In the genomic region with DNA sequence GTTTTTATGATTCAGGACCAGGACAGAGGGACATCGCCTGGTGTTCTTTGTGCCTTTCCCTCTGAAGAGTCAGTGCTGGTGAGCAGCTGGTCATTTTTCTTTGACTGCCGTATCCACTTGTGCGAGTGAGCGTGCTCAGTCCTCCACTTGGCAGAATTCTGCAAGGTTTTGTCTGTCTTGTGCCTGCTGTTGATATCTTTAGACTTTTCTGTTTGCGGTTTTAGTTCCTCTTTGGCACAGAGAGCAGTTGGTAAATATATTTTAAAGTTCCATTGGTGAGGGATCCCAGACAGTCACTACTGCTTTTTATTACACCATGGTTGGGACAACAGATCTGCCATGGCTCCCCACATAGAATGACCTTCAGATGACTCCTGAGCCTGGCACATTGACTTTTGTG, we compare ENCODE assay signal across 16 mouse cellular contexts. TPM values are rescaled to one million over a fixed set of nuclear protein-coding genes. Genes with fewer than 3 reads are reported as not detected.
DNase-seq lines count a peak whose midpoint lies in the region; ATAC-seq lines count a peak whose summit lies in the region.
"Had no signal": no experiment of that assay in that cellular context is flagged by ENCODE, and none has a peak within 500 bp of the region (broad histone marks: within the 10 kb centered on the region; RNA-seq: fewer than 3 reads in every experiment).

No protein-coding gene starts in this region.

- no peaks in the 10 kb centered on the region for H3K27me3 ChIP-seq in heart, embryonic 16.5 days (ENCODE audit: control insufficient read depth, insufficient read depth, low read length)
- no peaks in the 10 kb centered on the region; the same call in 1 of the 2 replicates for H3K27me3 ChIP-seq in liver, embryonic 15.5 days
- H3K27me3 ChIP-seq in splenic B cell, adult 2 months (ENCODE audit: control insufficient read depth, insufficient read depth, low read length, poor library complexity, severe bottlenecking), result no peaks in the 10 kb centered on the region
- no peaks in the 10 kb centered on the region for H3K27me3 ChIP-seq in hindbrain, embryonic 10.5 days (ENCODE audit: insufficient read depth, poor library complexity, severe bottlenecking)

- DNase-seq in heart, postnatal 25 days (ENCODE audit: low spot score), result no peak
- DNase-seq in thymus, postnatal 14 days, result peak; percentile 25
- DNase-seq in thymus, postnatal 25 days, result no peak
- DNase-seq in splenic B cell, adult 2 months (ENCODE audit: low read depth, low spot score), result peak; percentile 29
- no peak for DNase-seq in hindbrain, embryonic 10.5 days (ENCODE audit: low spot score)
- no peak for DNase-seq in kidney, adult 18-20 months
- DNase-seq: adrenal gland, postnatal 36 days; cerebellum, adult 11-12 months; embryo, embryonic 11 days; gastrocnemius, postnatal 36 days; heart, postnatal 10 days had no signal

- peaks cover 7% of the 10 kb centered on the region for H3K36me3 ChIP-seq in heart, embryonic 16.5 days (ENCODE audit: control insufficient read depth, insufficient read depth)
- H3K36me3 ChIP-seq in liver, embryonic 15.5 days (replicated peaks), result no peaks in the 10 kb centered on the region
- no peaks in the 10 kb centered on the region for H3K36me3 ChIP-seq in splenic B cell, adult 2 months (ENCODE audit: control insufficient read depth, insufficient read depth, low read length, poor library complexity, severe bottlenecking)
- no peaks in the 10 kb centered on the region for H3K36me3 ChIP-seq in hindbrain, embryonic 10.5 days

- peaks cover 11% of the 10 kb centered on the region for H3K4me1 ChIP-seq in heart, embryonic 16.5 days (ENCODE audit: control insufficient read depth, insufficient read depth, low read length)
- peaks cover 19% of the 10 kb centered on the region for H3K4me1 ChIP-seq in liver, embryonic 15.5 days (replicated peaks)
- H3K4me1 ChIP-seq in hindbrain, embryonic 10.5 days (replicated peaks), result peaks cover 2% of the 10 kb centered on the region; the same call in 1 of the 2 replicates

- WGBS in heart, embryonic 16.5 days, result 85% methylated on average over 5 of the region's 5 CpGs
- 21% methylated on average over 5 of the region's 5 CpGs for WGBS in liver, embryonic 15.5 days (ENCODE audit: insufficient replicate concordance)
- 92% methylated on average over 5 of the region's 5 CpGs for WGBS in hindbrain, embryonic 10.5 days

- no peak overlapping the region for H3K9ac ChIP-seq in heart, embryonic 16.5 days (ENCODE audit: low read length)
- no peak overlapping the region for H3K9ac ChIP-seq in liver, embryonic 15.5 days

- no peak overlapping the region for H3K4me3 ChIP-seq in heart, embryonic 16.5 days (ENCODE audit: low read length)
- no peak overlapping the region for H3K4me3 ChIP-seq in liver, embryonic 15.5 days (replicated peaks)
- no peak overlapping the region for H3K4me3 ChIP-seq in hindbrain, embryonic 10.5 days

- H3K9me3 ChIP-seq in heart, embryonic 16.5 days (replicated peaks; ENCODE audit: control insufficient read depth, low read length), result peaks cover 8% of the 10 kb centered on the region
- H3K9me3 ChIP-seq in liver, embryonic 15.5 days (replicated peaks), result no peaks in the 10 kb centered on the region
- H3K9me3 ChIP-seq in hindbrain, embryonic 10.5 days, result no peaks in the 10 kb centered on the region

- intact Hi-C loops in heart, postnatal 25 days (cut with DNase I), result no loop called here

- no peak overlapping the region for H3K4me2 ChIP-seq in heart, embryonic 16.5 days (ENCODE audit: low read depth, low read length)
- peak overlapping the region; percentile 18; the same call in 1 of the 2 replicates for H3K4me2 ChIP-seq in liver, embryonic 15.5 days

- no peak for ATAC-seq in heart, embryonic 16.5 days (replicated peaks; ENCODE audit: extremely low read depth, insufficient read depth, low FRiP score)
- ATAC-seq in liver, embryonic 15.5 days (ENCODE audit: insufficient read depth), result peak; percentile 32; the same call in 1 of the 2 replicates

- peak overlapping the region; percentile 64 for H3K27ac ChIP-seq in heart, embryonic 16.5 days (ENCODE audit: low read length)
- H3K27ac ChIP-seq in liver, embryonic 15.5 days (replicated peaks), result peak overlapping the region; percentile 68
- H3K27ac ChIP-seq in hindbrain, embryonic 10.5 days, result no peak overlapping the region

RNA-seq across cellular contexts. Expression of a gene that starts 7.7 kb away (rescaled TPM):
- polyA plus RNA-seq in heart, embryonic 16.5 days (2015; fragmentation: Nextera tagmentation; extraction: Ambion mirVana), result 59.3 and 61.0 TPM in 2 replicates
- 10 to 100 TPM in 1 of 2 experiments, 1 to 10 TPM in 1; 7.7 to 10.1 TPM for total RNA-seq in heart, postnatal 25 days (2021)
- polyA plus RNA-seq in liver, embryonic 15.5 days (2015; fragmentation: Nextera tagmentation; extraction: Ambion mirVana), result 5.6 and 6.0 TPM in 2 replicates
- 0.51 and 0.81 TPM in 2 replicates for polyA plus RNA-seq in hindbrain, embryonic 10.5 days (2016; fragmentation: Nextera tagmentation; extraction: Ambion mirVana)

RNA-seq across cellular contexts. Expression of a gene that starts 42.4 kb away (rescaled TPM):
- polyA plus RNA-seq in heart, embryonic 16.5 days (2015; fragmentation: Nextera tagmentation; extraction: Ambion mirVana), result 3.2 TPM in 2 replicates
- under 1 TPM in 1 of 2 experiments, not detected in 1; 0.10 TPM for total RNA-seq in heart, postnatal 25 days (2021)
- polyA plus RNA-seq in liver, embryonic 15.5 days (2015; fragmentation: Nextera tagmentation; extraction: Ambion mirVana), result 0.90 and 1.4 TPM in 2 replicates
- 0.57 and 0.58 TPM in 2 replicates for polyA plus RNA-seq in hindbrain, embryonic 10.5 days (2016; fragmentation: Nextera tagmentation; extraction: Ambion mirVana)
- total RNA-seq: adrenal gland, postnatal 36 days; gastrocnemius, postnatal 36 days; left cerebral cortex, postnatal 14 days had no signal
- polyA plus RNA-seq: C2C12; liver, adult 2 months had no signal

Comparison
In these comparisons a context has a peak if more than half of its experiments do, and no peak if none do; other contexts are left out.
1. DNase-seq: peak in thymus, postnatal 14 days (single experiment) and splenic B cell, adult 2 months (single experiment); none in heart, postnatal 25 days (single experiment), thymus, postnatal 25 days (single experiment), hindbrain, embryonic 10.5 days (single experiment) and kidney, adult 18-20 months (single experiment).